Mouse (Mus musculus) thymus, postnatal 4 days (tissue): ENCODE results near the gene Olfr1411.
A peak's percentile ranks its signal among the peaks of the same experiment; 100 is the strongest.

Experiments
- DNase-seq: peaks from one replicate; pipeline ENCODE4 v3.0.0; 2021

Olfr1411 gene

GRCm38 (mm10) chr1:92640393-92640792 is 46.2 kb downstream of the Olfr1411 start:
- DNase-seq, result peak; percentile 37

DNA sequence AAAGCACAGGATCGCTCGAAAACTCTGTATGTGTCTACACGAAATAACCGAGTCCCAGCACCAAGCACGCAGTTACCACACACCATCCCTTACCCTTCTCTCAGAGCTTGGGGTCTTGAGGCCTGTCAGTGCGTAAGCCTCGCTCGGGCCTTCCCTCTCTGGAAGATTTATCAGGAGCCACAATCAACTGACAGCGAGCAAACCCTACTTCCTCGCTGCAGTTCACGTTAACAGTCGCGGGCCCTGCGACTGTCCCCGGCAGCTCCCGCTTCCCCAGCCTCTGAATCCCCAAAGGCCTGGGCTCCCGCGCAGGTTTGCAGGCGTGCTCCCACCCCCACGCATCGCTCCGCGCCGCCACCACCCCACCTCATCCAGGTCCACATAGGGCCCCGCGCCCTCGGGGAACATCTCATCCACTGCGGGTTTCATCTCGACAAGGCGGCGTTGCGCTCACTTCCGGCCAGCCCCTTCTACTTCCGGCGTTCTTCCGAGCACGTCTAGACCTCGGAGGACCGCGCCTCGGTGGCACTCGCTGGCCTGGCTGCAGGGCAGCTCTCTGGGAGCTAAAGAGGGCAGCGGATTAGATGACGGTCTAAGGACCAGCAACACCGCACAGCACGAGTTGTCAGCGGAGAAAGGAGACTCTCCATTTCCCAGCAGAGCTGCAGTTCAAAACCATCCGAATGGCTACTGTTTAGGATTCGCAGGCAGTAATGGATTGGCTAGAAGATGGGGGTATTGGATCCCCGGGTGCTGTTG is 47.5 kb downstream of the Olfr1411 start, which contains the start of gene Cops9:
Gene Cops9 (minus strand): TSS at position 472 of the 759 bp plus-strand sequence.
- DNase-seq, result peak; percentile 89

GRCm38 (mm10) chr1:92643691-92644090 is 49.5 kb downstream of the Olfr1411 start:
- DNase-seq, result peak; percentile 3

DNA sequence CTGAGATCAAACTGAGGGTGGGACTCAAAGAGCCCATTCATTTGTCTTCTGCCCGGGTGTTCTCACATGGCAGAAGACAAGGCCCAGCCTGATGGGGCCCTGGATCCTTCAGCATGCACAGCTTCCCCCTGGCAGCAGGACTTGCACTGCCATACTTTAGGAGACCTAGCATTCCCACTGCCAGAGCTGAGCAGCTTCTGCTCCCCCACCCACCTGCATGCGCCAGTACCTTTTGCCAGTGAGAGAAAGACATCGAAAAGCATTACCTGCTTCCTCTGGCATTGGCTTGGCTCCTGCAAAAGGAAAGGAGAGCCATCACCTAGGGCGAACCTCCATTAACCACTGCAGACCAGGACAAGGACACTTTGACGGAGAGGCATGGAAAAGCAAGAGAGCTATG is 50.7 kb downstream of the Olfr1411 start:
- peak; percentile 3 for DNase-seq

GRCm38 (mm10) chr1:92646111-92646510 is 51.9 kb downstream of the Olfr1411 start:
- DNase-seq, result peak; percentile 2

- DNase-seq, result peak; percentile 2
Measured at GRCm38 (mm10) chr1:92646601-92647000, 52.4 kb downstream of the Olfr1411 start.

GRCm38 (mm10) chr1:92647026-92647425 is 52.8 kb downstream of the Olfr1411 start:
- DNase-seq, result no peak
